Mouse (Mus musculus) ES-E14 (cell line): ENCODE results near the gene E030025P04Rik.

ENCODE experiments used
- CHD2 ChIP-seq: IDR thresholded peaks from 2 replicates; pipeline ENCODE4 v1.6.1; 2014; ENCODE audit warnings: mild to moderate bottlenecking, low read depth, low read length, inconsistent platforms
- MAFK ChIP-seq: IDR thresholded peaks from 2 replicates; pipeline ENCODE4 v1.6.1; 2014; ENCODE audit warnings: mild to moderate bottlenecking, low read depth, low read length, inconsistent platforms; ENCODE audit not compliant: insufficient read depth
- ZC3H11A ChIP-seq: IDR thresholded peaks from 2 replicates; pipeline ENCODE4 v1.6.1; 2012; ENCODE audit warnings: low read depth, mild to moderate bottlenecking, inconsistent platforms, low read length, borderline replicate concordance
- ZNF384 ChIP-seq: IDR thresholded peaks from 2 replicates; pipeline ENCODE4 v1.6.1; 2012; ENCODE audit warnings: low read depth, low read length, inconsistent platforms

- TF ChIP-seq CHD2 (no peak), MAFK (no peak), ZNF384 (no peak), ZC3H11A (no peak)
Observed at GRCm38 (mm10) chr11:109170771-109171170, 26.6 kb upstream of the E030025P04Rik start.
